Mouse (Mus musculus): ENCODE results near the gene Ganab. TPM values are rescaled to one million over a fixed set of nuclear protein-coding genes. Genes with fewer than 3 reads are reported as not detected.
A peak's percentile ranks its signal among the peaks of the same experiment; 100 is the strongest.

Ganab gene
- polyA plus RNA-seq, 1 experiment from 2014 or later: 69.9 TPM

DNA sequence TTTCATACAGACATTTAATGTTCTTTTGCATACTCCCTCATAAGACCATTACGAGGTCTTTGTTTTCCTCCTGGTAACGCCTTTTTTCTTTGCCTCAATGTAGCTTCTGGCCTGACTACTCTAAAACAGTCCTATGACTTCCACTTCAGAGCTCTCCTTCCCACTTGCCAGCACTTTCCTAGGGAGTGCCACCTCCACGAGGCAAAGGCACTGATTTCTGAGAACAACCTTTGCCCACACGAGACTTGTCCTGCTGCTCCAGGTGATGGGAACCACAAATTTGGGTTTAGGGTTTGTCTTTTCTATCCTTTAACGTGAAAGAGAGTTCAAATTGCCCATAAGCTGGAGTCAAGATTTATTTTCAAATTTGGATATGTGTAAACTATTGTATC is 68.3 kb downstream of the Ganab start:
- H3K27ac ChIP-seq (ENCODE audit: low read depth, low read length): peak overlapping the region; percentile 83
- WGBS: 47% methylated on average over 5 of the region's 5 CpGs
- H3K4me3 ChIP-seq (ENCODE audit: low read depth, low read length): peak overlapping the region; percentile 64
- peak overlapping the region; percentile 52 for H3K9ac ChIP-seq (replicated peaks; ENCODE audit: low read depth, low read length)
- peak overlapping the region; percentile 57 for H3K4me2 ChIP-seq (ENCODE audit: low read depth, low read length)
- H3K4me1 ChIP-seq (ENCODE audit: control insufficient read depth, insufficient read depth, low read length): peaks cover 5% of the 10 kb centered on the region
- ATAC-seq (ENCODE audit: low read depth): no peak
- H3K9me3 ChIP-seq (ENCODE audit: control insufficient read depth, low read length): no peaks in the 10 kb centered on the region
- peaks cover 43% of the 10 kb centered on the region for H3K36me3 ChIP-seq (ENCODE audit: control insufficient read depth, insufficient read depth, low read length)
- no peaks in the 10 kb centered on the region for H3K27me3 ChIP-seq (ENCODE audit: control insufficient read depth, insufficient read depth, low read length)

Small RNA genes lying within 50 kb of the gene (microRNA-seq; reads per million reads assigned to microRNA genes)
- gene Mir5136: not detected

Other genes starting within 250 kb of the Ganab start
- gene Chrm1, start 234.3 kb upstream of the Ganab start, polyA plus RNA-seq (2014; fragmentation: Nextera tagmentation; extraction: Ambion mirVana): 0.19 and 0.26 TPM in 2 replicates
- 145 and 163 TPM in 2 replicates for gene Slc3a2, start 174.7 kb upstream of the Ganab start, polyA plus RNA-seq (2014; fragmentation: Nextera tagmentation; extraction: Ambion mirVana)
- gene Wdr74, start 162.2 kb upstream of the Ganab start, polyA plus RNA-seq (2014; fragmentation: Nextera tagmentation; extraction: Ambion mirVana): 88.5 and 91.5 TPM in 2 replicates
- 1.8 and 2.6 TPM in 2 replicates for gene 1700092M07Rik, start 157.4 kb upstream of the Ganab start, polyA plus RNA-seq (2014; fragmentation: Nextera tagmentation; extraction: Ambion mirVana)
- gene Stx5a, start 156.7 kb upstream of the Ganab start, polyA plus RNA-seq (2014; fragmentation: Nextera tagmentation; extraction: Ambion mirVana): 115 and 120 TPM in 2 replicates
- 120 and 140 TPM in 2 replicates for gene Nxf1, start 141.0 kb upstream of the Ganab start, polyA plus RNA-seq (2014; fragmentation: Nextera tagmentation; extraction: Ambion mirVana)
- gene Tmem223, start 127.1 kb upstream of the Ganab start, polyA plus RNA-seq (2014; fragmentation: Nextera tagmentation; extraction: Ambion mirVana): 223 and 263 TPM in 2 replicates
- gene Tmem179b, start 123.6 kb upstream of the Ganab start, polyA plus RNA-seq (2014; fragmentation: Nextera tagmentation; extraction: Ambion mirVana): 25.9 and 32.7 TPM in 2 replicates
- 17.7 and 19.0 TPM in 2 replicates for gene Taf6l, start 111.7 kb upstream of the Ganab start, polyA plus RNA-seq (2014; fragmentation: Nextera tagmentation; extraction: Ambion mirVana)
- gene Polr2g, start 99.5 kb upstream of the Ganab start, polyA plus RNA-seq (2014; fragmentation: Nextera tagmentation; extraction: Ambion mirVana): 141 and 153 TPM in 2 replicates
- 7.1 and 7.7 TPM in 2 replicates for gene Zbtb3, start 95.5 kb upstream of the Ganab start, polyA plus RNA-seq (2014; fragmentation: Nextera tagmentation; extraction: Ambion mirVana)
- 52.2 and 54.3 TPM in 2 replicates for gene Ttc9c, start 78.7 kb upstream of the Ganab start, polyA plus RNA-seq (2014; fragmentation: Nextera tagmentation; extraction: Ambion mirVana)
- gene Hnrnpul2, start 78.1 kb upstream of the Ganab start, polyA plus RNA-seq (2014; fragmentation: Nextera tagmentation; extraction: Ambion mirVana): 9.1 and 9.5 TPM in 2 replicates
- not detected in 2 replicates for gene AC129217.1, start 68.3 kb upstream of the Ganab start, polyA plus RNA-seq (2014; fragmentation: Nextera tagmentation; extraction: Ambion mirVana)
- 86.3 and 94.5 TPM in 2 replicates for gene Bscl2, start 60.6 kb upstream of the Ganab start, polyA plus RNA-seq (2014; fragmentation: Nextera tagmentation; extraction: Ambion mirVana)
- 459 and 608 TPM in 2 replicates for gene Gng3, start 58.9 kb upstream of the Ganab start, polyA plus RNA-seq (2014; fragmentation: Nextera tagmentation; extraction: Ambion mirVana)
- gene Lrrn4cl, start 47.3 kb upstream of the Ganab start, polyA plus RNA-seq (2014; fragmentation: Nextera tagmentation; extraction: Ambion mirVana): 0.99 and 1.3 TPM in 2 replicates
- 135 and 142 TPM in 2 replicates for gene Ubxn1, start 26.6 kb upstream of the Ganab start, polyA plus RNA-seq (2014; fragmentation: Nextera tagmentation; extraction: Ambion mirVana)
- 63.2 and 64.1 TPM in 2 replicates for gene Uqcc3, start 17.1 kb upstream of the Ganab start, polyA plus RNA-seq (2014; fragmentation: Nextera tagmentation; extraction: Ambion mirVana)
- gene Lbhd1, start 14.3 kb upstream of the Ganab start, polyA plus RNA-seq (2014; fragmentation: Nextera tagmentation; extraction: Ambion mirVana): 30.8 and 31.7 TPM in 2 replicates
- not detected in 2 replicates for gene Gm49403, start 14.1 kb upstream of the Ganab start, polyA plus RNA-seq (2014; fragmentation: Nextera tagmentation; extraction: Ambion mirVana)
- 39.0 and 48.9 TPM in 2 replicates for gene 1810009A15Rik, start 9.2 kb upstream of the Ganab start, polyA plus RNA-seq (2014; fragmentation: Nextera tagmentation; extraction: Ambion mirVana)
- 0.39 TPM in 1 of 2 replicates, not detected in the other for gene Gm49416, start 9.1 kb upstream of the Ganab start, polyA plus RNA-seq (2014; fragmentation: Nextera tagmentation; extraction: Ambion mirVana)
- 22.0 and 30.3 TPM in 2 replicates for gene Ints5, start 5.1 kb upstream of the Ganab start, polyA plus RNA-seq (2014; fragmentation: Nextera tagmentation; extraction: Ambion mirVana)
- gene B3gat3, start 22.3 kb downstream of the Ganab start, polyA plus RNA-seq (2014; fragmentation: Nextera tagmentation; extraction: Ambion mirVana): 66.3 and 67.2 TPM in 2 replicates
- 1.1 and 1.7 TPM in 2 replicates for gene Rom1, start 31.3 kb downstream of the Ganab start, polyA plus RNA-seq (2014; fragmentation: Nextera tagmentation; extraction: Ambion mirVana)
- gene Eml3, start 31.5 kb downstream of the Ganab start, polyA plus RNA-seq (2014; fragmentation: Nextera tagmentation; extraction: Ambion mirVana): 6.2 and 8.7 TPM in 2 replicates
- 29.1 and 33.7 TPM in 2 replicates for gene Mta2, start 43.8 kb downstream of the Ganab start, polyA plus RNA-seq (2014; fragmentation: Nextera tagmentation; extraction: Ambion mirVana)
- gene Tut1, start 55.8 kb downstream of the Ganab start, polyA plus RNA-seq (2014; fragmentation: Nextera tagmentation; extraction: Ambion mirVana): 20.4 and 25.3 TPM in 2 replicates
- gene Eef1g, start 69.0 kb downstream of the Ganab start, polyA plus RNA-seq (2014; fragmentation: Nextera tagmentation; extraction: Ambion mirVana): 297 and 333 TPM in 2 replicates
- 2.7 and 3.7 TPM in 2 replicates for gene Ahnak, start 91.2 kb downstream of the Ganab start, polyA plus RNA-seq (2014; fragmentation: Nextera tagmentation; extraction: Ambion mirVana)
- not detected in 2 replicates for gene Scgb1a1, start 189.9 kb downstream of the Ganab start, polyA plus RNA-seq (2014; fragmentation: Nextera tagmentation; extraction: Ambion mirVana)
- 22.3 and 31.3 TPM in 2 replicates for gene Asrgl1, start 237.6 kb downstream of the Ganab start, polyA plus RNA-seq (2014; fragmentation: Nextera tagmentation; extraction: Ambion mirVana)

All from neural tube, embryonic 14.5 days (tissue).